Mouse (Mus musculus) liver, embryonic 15.5 days (tissue): Measurements from ENCODE around the gene Fbh1. TPM values are rescaled to one million over a fixed set of nuclear protein-coding genes. Genes with fewer than 3 reads are reported as not detected.

Experiments
- ATAC-seq: fragments of 200-750 bp; cut with Nextera tagmentation; 2 replicates; pipeline ENCODE4 v1.8.0; 2017; ENCODE audit warnings: moderate number of reproducible peaks, mild to moderate bottlenecking, moderate library complexity; ENCODE audit not compliant: insufficient read depth
- H3K27ac ChIP-seq: fragments of 300-500 bp; sonication (generic); replicated peaks from 2 replicates; pipeline ENCODE4 v1.5.1; 2015; ENCODE audit warnings: mild to moderate bottlenecking, inconsistent platforms
- H3K27me3 ChIP-seq: fragments of 300-500 bp; sonication (generic); 2 replicates; pipeline ENCODE4 v1.6.1; 2015; ENCODE audit warnings: mild to moderate bottlenecking, inconsistent platforms
- H3K36me3 ChIP-seq: fragments of 300-500 bp; sonication (generic); replicated peaks from 2 replicates; pipeline ENCODE4 v1.6.1; 2015; ENCODE audit warnings: moderate library complexity, mild to moderate bottlenecking, inconsistent platforms
- H3K4me1 ChIP-seq: fragments of 300-500 bp; sonication (generic); replicated peaks from 2 replicates; pipeline ENCODE4 v1.6.1; 2015; ENCODE audit warnings: inconsistent platforms
- H3K4me2 ChIP-seq: fragments of 300-500 bp; sonication (generic); 2 replicates; pipeline ENCODE4 v1.6.1; 2015; ENCODE audit warnings: moderate library complexity, mild to moderate bottlenecking, inconsistent platforms
- H3K4me3 ChIP-seq: fragments of 300-500 bp; sonication (generic); replicated peaks from 2 replicates; pipeline ENCODE4 v1.5.1; 2015; ENCODE audit warnings: mild to moderate bottlenecking, inconsistent platforms
- H3K9ac ChIP-seq: fragments of 300-500 bp; sonication (generic); 2 replicates; pipeline ENCODE4 v1.6.1; 2015; ENCODE audit warnings: moderate library complexity, mild to moderate bottlenecking, inconsistent platforms
- H3K9me3 ChIP-seq: fragments of 300-500 bp; sonication (generic); replicated peaks from 2 replicates; pipeline ENCODE4 v1.6.1; 2016; ENCODE audit warnings: inconsistent platforms
- WGBS: fragments of 180-500 bp; shearing (Covaris S2); methylation state at CpG from one replicate; pipeline ENCODE4 v1.1.7; 2015; ENCODE audit warnings: mixed read lengths; ENCODE audit not compliant: insufficient replicate concordance; 5-methylcytosine and 5-hydroxymethylcytosine counted together
- polyA plus RNA-seq: library from polyadenylated mRNA; unstranded; fragments of >200 nt; fragmentation: Nextera tagmentation; extraction: Ambion mirVana; gene quantifications from 2 replicates; pipeline ENCODE4 v1.2.1, GENCODE M21; 2015

The Fbh1 gene
- polyA plus RNA-seq, 1 experiment from 2014 or later: 24.7 TPM

DNA sequence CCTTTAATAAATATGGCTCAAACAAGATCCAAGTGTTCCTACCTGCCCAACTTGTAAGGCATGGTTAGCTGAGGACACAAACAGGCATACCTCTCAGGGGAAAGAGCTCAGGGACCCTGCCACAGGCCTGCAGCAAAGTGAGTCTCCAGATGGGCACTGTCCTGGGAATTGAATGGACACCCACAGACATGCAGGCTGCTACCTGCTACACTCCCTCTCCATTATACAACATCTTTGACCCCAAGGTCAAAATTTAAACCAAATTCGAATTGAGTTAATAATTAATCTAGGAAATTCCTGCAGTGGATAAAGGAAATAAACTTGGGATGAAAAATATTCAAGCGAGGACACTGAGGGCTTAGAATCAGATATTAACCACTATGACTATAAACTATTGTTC lies 81.5 kb downstream of the Fbh1 start:
- Histone ChIP-seq H3K4me2 (no peak overlapping the region), H3K27me3 (no peaks in the 10 kb centered on the region), H3K36me3 (no peaks in the 10 kb centered on the region), H3K27ac (peak overlapping the region; percentile 57; the same call in 1 of the 2 replicates), H3K4me1 (peaks cover 7% of the 10 kb centered on the region; the same call in 1 of the 2 replicates), H3K4me3 (no peak overlapping the region), H3K9ac (no peak overlapping the region), H3K9me3 (no peaks in the 10 kb centered on the region)
- no peak for ATAC-seq
- WGBS: 38% methylated on average over 2 of the region's 2 CpGs

DNA sequence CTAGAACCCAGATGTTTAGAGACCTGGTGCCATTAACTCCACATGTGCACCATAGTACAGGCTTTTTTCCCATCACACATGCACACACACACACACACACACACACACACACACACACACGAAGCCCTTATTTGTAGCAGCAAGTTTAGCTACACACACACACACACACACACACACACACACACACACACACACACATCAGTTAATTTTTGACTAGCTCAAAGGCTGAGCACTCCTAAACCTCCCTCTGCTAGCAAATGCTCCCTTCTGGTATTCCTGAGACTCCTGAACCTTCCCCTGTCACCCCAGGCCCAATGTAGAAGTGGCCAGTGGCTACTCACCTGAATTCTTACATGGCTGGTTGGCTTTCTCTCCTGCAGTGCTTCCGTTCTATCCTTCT lies 83.3 kb downstream of the Fbh1 start:
- peak overlapping the region; percentile 61; the same call in 1 of the 2 replicates for H3K27ac ChIP-seq
- no peak overlapping the region for H3K9ac ChIP-seq
- H3K4me3 ChIP-seq: no peak overlapping the region
- H3K4me2 ChIP-seq: no peak overlapping the region
- WGBS: 54% methylated on average over 2 of the region's 2 CpGs
- no peaks in the 10 kb centered on the region for H3K27me3 ChIP-seq
- ATAC-seq: peak; percentile 60; the same call in 1 of the 2 replicates
- no peaks in the 10 kb centered on the region for H3K9me3 ChIP-seq
- H3K36me3 ChIP-seq: no peaks in the 10 kb centered on the region
- peaks cover 7% of the 10 kb centered on the region; the same call in 1 of the 2 replicates for H3K4me1 ChIP-seq

DNA sequence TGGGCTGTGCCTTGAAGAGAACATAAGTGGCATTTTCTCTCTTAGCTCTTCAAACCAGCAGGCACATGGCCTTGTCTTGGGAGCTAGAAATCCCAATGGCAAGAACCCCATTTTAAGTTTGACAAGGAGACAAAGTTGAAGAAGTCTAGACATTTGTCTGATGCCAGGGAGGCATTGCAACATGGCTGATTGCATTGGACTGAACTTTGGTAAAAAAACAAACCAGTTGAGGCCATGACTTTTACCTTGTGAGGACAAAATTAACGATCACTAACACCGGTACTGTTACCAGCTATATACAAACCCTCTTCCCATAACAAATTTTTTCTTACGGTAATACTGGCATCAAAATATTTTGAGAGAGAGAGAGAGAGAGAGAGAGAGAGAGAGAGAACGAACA lies 84.0 kb downstream of the Fbh1 start:
- H3K4me2 ChIP-seq: no peak overlapping the region
- H3K4me3 ChIP-seq: no peak overlapping the region
- H3K36me3 ChIP-seq: no peaks in the 10 kb centered on the region
- H3K27me3 ChIP-seq: no peaks in the 10 kb centered on the region
- no peak overlapping the region for H3K27ac ChIP-seq
- no peak for ATAC-seq
- no peak overlapping the region for H3K9ac ChIP-seq
- H3K9me3 ChIP-seq: no peaks in the 10 kb centered on the region
- H3K4me1 ChIP-seq: peaks cover 7% of the 10 kb centered on the region; the same call in 1 of the 2 replicates
- 69% methylated on average over 4 of the region's 4 CpGs for WGBS

Other genes with a start within 250 kb of the Fbh1 start
- 4.6 and 5.8 TPM in 2 replicates for gene Pfkfb3, start 223.5 kb downstream of the Fbh1 start, polyA plus RNA-seq
- 49.8 and 52.4 TPM in 2 replicates for gene Rbm17, start 173.4 kb downstream of the Fbh1 start, polyA plus RNA-seq
- gene Gm17490, start 151.3 kb downstream of the Fbh1 start, polyA plus RNA-seq: not detected in 2 replicates
- not detected in 2 replicates for gene Il2ra, start 134.8 kb downstream of the Fbh1 start, polyA plus RNA-seq
- gene Il15ra, start 72.3 kb downstream of the Fbh1 start, polyA plus RNA-seq: 6.2 and 7.2 TPM in 2 replicates
- 8.7 and 10.9 TPM in 2 replicates for gene Ankrd16, start 294 bp upstream of the Fbh1 start, polyA plus RNA-seq